Mouse (Mus musculus) C2C12 (cell line): ENCODE measurements around the gene Klhl2.

Experiments
- CEBPB ChIP-seq: IDR thresholded peaks from one replicate; pipeline ENCODE4 v1.6.1; 2011; ENCODE audit warnings: low read depth, mild to moderate bottlenecking, control low read depth, moderate library complexity
- CTCF ChIP-seq: IDR thresholded peaks from one replicate; pipeline ENCODE4 v1.5.1; 2011; ENCODE audit not compliant: control insufficient read depth, insufficient read depth, insufficient read length
- FOSL1 ChIP-seq: IDR thresholded peaks from one replicate; pipeline ENCODE4 v1.8.0; 2011; ENCODE audit warnings: mild to moderate bottlenecking, low read length; ENCODE audit not compliant: poor library complexity, insufficient read depth, severe bottlenecking
- MAX ChIP-seq: IDR thresholded peaks from one replicate; pipeline ENCODE4 v1.6.1; 2011; ENCODE audit warnings: mild to moderate bottlenecking, control low read depth
- MYOD1 ChIP-seq: IDR thresholded peaks from one replicate; pipeline ENCODE4 v1.6.1; 2011; ENCODE audit warnings: low read depth; ENCODE audit not compliant: control insufficient read depth, insufficient read length
- MYOG ChIP-seq: IDR thresholded peaks from one replicate; pipeline ENCODE4 v1.6.1; 2011; ENCODE audit not compliant: control insufficient read depth, insufficient read length; ENCODE audit errors: extremely low read depth
- USF1 ChIP-seq: IDR thresholded peaks from one replicate; pipeline ENCODE4 v1.6.1; 2011; ENCODE audit warnings: low read depth, mild to moderate bottlenecking, control low read depth, moderate library complexity

DNA sequence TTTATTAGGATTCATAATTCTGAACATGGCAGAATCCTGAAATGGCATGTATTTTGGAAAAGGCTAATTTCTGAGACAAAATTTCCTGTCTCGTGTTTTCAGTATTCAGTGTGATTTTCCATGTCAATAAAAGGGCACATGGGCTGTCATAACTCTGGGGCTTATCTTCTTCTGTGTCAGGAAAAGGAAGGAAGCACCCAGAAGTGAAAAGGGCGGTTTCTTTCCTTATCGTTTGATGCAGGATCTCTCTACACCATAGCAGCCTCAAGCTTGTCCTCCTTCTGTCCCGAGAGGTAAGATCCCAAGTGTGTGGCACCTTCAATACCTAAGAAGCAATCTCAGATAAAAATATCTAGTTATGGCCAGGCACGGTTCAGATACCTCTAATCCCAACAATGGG, 65.6 kb downstream of the Klhl2 start:
- TF ChIP-seq MYOD1 (no peak), CTCF (no peak), MAX (no peak), USF1 (no peak), MYOG (no peak), CEBPB (no peak), FOSL1 (no peak)
